Mouse (Mus musculus) large intestine, adult 2 months (tissue): ENCODE measurements around the gene Rom1. TPM values are rescaled to one million over a fixed set of nuclear protein-coding genes. Genes with fewer than 3 reads are reported as not detected.

Source experiments
- polyA plus RNA-seq: library from polyadenylated mRNA; depleted of rRNA; stranded (reverse); fragments of >200 nt; gene quantifications from 2 replicates; pipeline ENCODE4 v1.2.3, GENCODE M21; 2012; rRNA removed

Gene Rom1
- polyA plus RNA-seq, 1 experiment, result 6.8 TPM

Other genes with a start within 250 kb of the Rom1 start
- 194 and 323 TPM in 2 replicates for gene Slc3a2, start 206.0 kb downstream of the Rom1 start, polyA plus RNA-seq
- 33.3 and 39.9 TPM in 2 replicates for gene Wdr74, start 193.5 kb downstream of the Rom1 start, polyA plus RNA-seq
- not detected in 2 replicates for gene 1700092M07Rik, start 188.6 kb downstream of the Rom1 start, polyA plus RNA-seq
- gene Stx5a, start 187.9 kb downstream of the Rom1 start, polyA plus RNA-seq, result 71.7 and 97.3 TPM in 2 replicates
- 79.1 and 92.6 TPM in 2 replicates for gene Nxf1, start 172.3 kb downstream of the Rom1 start, polyA plus RNA-seq
- 107 and 131 TPM in 2 replicates for gene Tmem223, start 158.4 kb downstream of the Rom1 start, polyA plus RNA-seq
- gene Tmem179b, start 154.9 kb downstream of the Rom1 start, polyA plus RNA-seq, result 107 and 122 TPM in 2 replicates
- gene Taf6l, start 142.9 kb downstream of the Rom1 start, polyA plus RNA-seq, result 7.8 and 8.1 TPM in 2 replicates
- gene Polr2g, start 130.8 kb downstream of the Rom1 start, polyA plus RNA-seq, result 46.2 and 53.1 TPM in 2 replicates
- gene Zbtb3, start 126.8 kb downstream of the Rom1 start, polyA plus RNA-seq, result 1.8 TPM in 2 replicates
- 14.8 and 23.6 TPM in 2 replicates for gene Ttc9c, start 110.0 kb downstream of the Rom1 start, polyA plus RNA-seq
- gene Hnrnpul2, start 109.3 kb downstream of the Rom1 start, polyA plus RNA-seq, result 16.3 and 21.8 TPM in 2 replicates
- gene AC129217.1, start 99.6 kb downstream of the Rom1 start, polyA plus RNA-seq, result 2.4 and 4.4 TPM in 2 replicates
- gene Bscl2, start 91.9 kb downstream of the Rom1 start, polyA plus RNA-seq, result 79.8 and 82.1 TPM in 2 replicates
- gene Gng3, start 90.2 kb downstream of the Rom1 start, polyA plus RNA-seq, result 1.4 and 1.6 TPM in 2 replicates
- 0.74 and 0.84 TPM in 2 replicates for gene Lrrn4cl, start 78.6 kb downstream of the Rom1 start, polyA plus RNA-seq
- gene Ubxn1, start 57.9 kb downstream of the Rom1 start, polyA plus RNA-seq, result 82.6 and 86.1 TPM in 2 replicates
- gene Uqcc3, start 48.4 kb downstream of the Rom1 start, polyA plus RNA-seq, result 19.7 and 23.4 TPM in 2 replicates
- gene Lbhd1, start 45.6 kb downstream of the Rom1 start, polyA plus RNA-seq, result 2.2 and 2.3 TPM in 2 replicates
- gene Gm49403, start 45.4 kb downstream of the Rom1 start, polyA plus RNA-seq, result not detected in 2 replicates
- gene 1810009A15Rik, start 40.5 kb downstream of the Rom1 start, polyA plus RNA-seq, result 17.7 and 21.0 TPM in 2 replicates
- not detected in 2 replicates for gene Gm49416, start 40.4 kb downstream of the Rom1 start, polyA plus RNA-seq
- gene Ints5, start 36.4 kb downstream of the Rom1 start, polyA plus RNA-seq, result 24.4 and 26.9 TPM in 2 replicates
- 104 and 157 TPM in 2 replicates for gene Ganab, start 31.3 kb downstream of the Rom1 start, polyA plus RNA-seq
- 66.6 and 72.2 TPM in 2 replicates for gene B3gat3, start 9.0 kb downstream of the Rom1 start, polyA plus RNA-seq
- gene Eml3, start 196 bp upstream of the Rom1 start, polyA plus RNA-seq, result 24.3 and 32.1 TPM in 2 replicates
- gene Mta2, start 12.5 kb upstream of the Rom1 start, polyA plus RNA-seq, result 30.6 and 32.3 TPM in 2 replicates
- gene Tut1, start 24.5 kb upstream of the Rom1 start, polyA plus RNA-seq, result 13.6 and 18.5 TPM in 2 replicates
- 302 and 315 TPM in 2 replicates for gene Eef1g, start 37.7 kb upstream of the Rom1 start, polyA plus RNA-seq
- gene Ahnak, start 59.9 kb upstream of the Rom1 start, polyA plus RNA-seq, result 11.2 and 19.9 TPM in 2 replicates
- 0.45 and 1.1 TPM in 2 replicates for gene Scgb1a1, start 158.6 kb upstream of the Rom1 start, polyA plus RNA-seq
- 0.79 and 0.96 TPM in 2 replicates for gene Asrgl1, start 206.3 kb upstream of the Rom1 start, polyA plus RNA-seq